Mouse (Mus musculus): ENCODE results near the gene Glycam1. TPM values are rescaled to one million over a fixed set of nuclear protein-coding genes. Genes with fewer than 3 reads are reported as not detected.

Glycam1 gene
- polyA plus RNA-seq, 1 experiment: not detected

- 8% methylated on average over 10 of the region's 10 CpGs for WGBS
- TF ChIP-seq CTCF (IDR thresholded peaks at IDR 0.05; ENCODE audit: control insufficient read depth, insufficient read depth, low read length): no peak
- TF ChIP-seq POLR2A (IDR thresholded peaks at IDR 0.05; ENCODE audit: borderline replicate concordance, control insufficient read depth, low read depth, low read length): no peak
- H3K27ac ChIP-seq (ENCODE audit: control insufficient read depth, insufficient read depth, low read depth, low read length, poor library complexity): no peak overlapping the region
- no peak overlapping the region for H3K4me3 ChIP-seq (replicated peaks; ENCODE audit: control insufficient read depth, low read depth, low read length)
- no peaks in the 10 kb centered on the region for H3K4me1 ChIP-seq (ENCODE audit: control insufficient read depth, insufficient read depth, low read length)
These were observed 50.8 kb downstream of the Glycam1 start for GRCm38 (mm10) chr15:103514119-103514518.

GRCm38 (mm10) chr15:103513621-103514031, 51.3 kb downstream of the Glycam1 start:
- Histone ChIP-seq H3K4me3 (replicated peaks; ENCODE audit: control insufficient read depth, low read depth, low read length) (no peak overlapping the region), H3K4me1 (ENCODE audit: control insufficient read depth, insufficient read depth, low read length) (no peaks in the 10 kb centered on the region), H3K27ac (ENCODE audit: control insufficient read depth, insufficient read depth, low read depth, low read length, poor library complexity) (no peak overlapping the region)
- TF ChIP-seq POLR2A (IDR thresholded peaks at IDR 0.05; ENCODE audit: borderline replicate concordance, control insufficient read depth, low read depth, low read length) (no peak), CTCF (IDR thresholded peaks at IDR 0.05; ENCODE audit: control insufficient read depth, insufficient read depth, low read length) (no peak)
- WGBS: 50% methylated on average over 7 of the region's 7 CpGs

Other genes with a start within 250 kb of the Glycam1 start
- gene Zfp385a, start 225.0 kb downstream of the Glycam1 start, polyA plus RNA-seq (2011; ENCODE audit: insufficient read depth, insufficient read length, low replicate concordance, missing spikeins): 9.8 and 12.7 TPM in 2 replicates
- gene Itga5, start 198.3 kb downstream of the Glycam1 start, polyA plus RNA-seq (2011; ENCODE audit: insufficient read depth, insufficient read length, low replicate concordance, missing spikeins): 7.3 and 23.1 TPM in 2 replicates
- gene Gtsf1, start 134.6 kb downstream of the Glycam1 start, polyA plus RNA-seq (2011; ENCODE audit: insufficient read depth, insufficient read length, low replicate concordance, missing spikeins): 2.9 TPM in 1 of 2 replicates, not detected in the other
- gene Gtsf2, start 116.6 kb downstream of the Glycam1 start, polyA plus RNA-seq (2011; ENCODE audit: insufficient read depth, insufficient read length, low replicate concordance, missing spikeins): not detected in 2 replicates
- 32.0 and 65.9 TPM in 2 replicates for gene Nckap1l, start 111.3 kb downstream of the Glycam1 start, polyA plus RNA-seq (2011; ENCODE audit: insufficient read depth, insufficient read length, low replicate concordance, missing spikeins)
- 15.2 and 32.6 TPM in 2 replicates for gene Pde1b, start 62.0 kb downstream of the Glycam1 start, polyA plus RNA-seq (2011; ENCODE audit: insufficient read depth, insufficient read length, low replicate concordance, missing spikeins)
- 3.0 TPM in 1 of 2 replicates, not detected in the other for gene Ppp1r1a, start 27.1 kb downstream of the Glycam1 start, polyA plus RNA-seq (2011; ENCODE audit: insufficient read depth, insufficient read length, low replicate concordance, missing spikeins)
- gene Mucl1, start 190.4 kb upstream of the Glycam1 start, polyA plus RNA-seq (2011; ENCODE audit: insufficient read depth, insufficient read length, low replicate concordance, missing spikeins): not detected in 2 replicates

Data from bone marrow, adult 2 months (tissue).